Mouse (Mus musculus): ENCODE results near the gene Ccdc93. TPM values are rescaled to one million over a fixed set of nuclear protein-coding genes. Genes with fewer than 3 reads are reported as not detected.

The Ccdc93 gene
- polyA plus RNA-seq (2017; shearing (Covaris generic)) = 28.2 TPM

GRCm38 (mm10) chr1:121430938-121431928 lies at the start of gene Ccdc93:
Gene Ccdc93 (plus strand): TSS chr1:121431049.

DNA sequence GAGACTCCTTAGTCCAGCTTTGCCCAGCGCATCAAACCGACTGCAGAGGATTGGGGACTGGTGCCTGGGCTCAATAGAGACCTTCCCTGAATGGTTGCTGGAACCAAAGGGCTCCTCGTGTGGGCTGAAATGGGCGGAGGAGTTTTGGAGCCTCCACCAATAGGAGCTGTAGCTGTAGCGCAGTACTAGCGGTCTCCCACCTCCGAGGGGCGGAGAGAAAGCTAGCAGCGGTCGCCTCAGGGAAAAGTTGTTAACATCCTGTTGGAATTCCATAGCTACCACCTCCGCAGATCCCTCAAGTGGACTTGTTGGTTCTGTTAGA lies 97.5 kb downstream of the Ccdc93 start, which contains the start of gene Htr5b:
Gene Htr5b, minus strand, starts transcription at position 67 of the 322 bp plus-strand sequence.

Other genes starting within 250 kb of the Ccdc93 start
- gene Insig2, start 98.5 kb upstream of the Ccdc93 start, polyA plus RNA-seq (2017; shearing (Covaris generic)) = 32.7 TPM
- gene Htr5b, start 97.4 kb downstream of the Ccdc93 start, polyA plus RNA-seq (2017; shearing (Covaris generic)) = not detected
- 96.3 TPM for gene Ddx18, start 136.9 kb downstream of the Ccdc93 start, polyA plus RNA-seq (2017; shearing (Covaris generic))

Data from naive thymus-derived CD4-positive, alpha-beta T cell, adult 5 months (primary cell).